Mouse (Mus musculus): Measurements from ENCODE around the gene Anks1. TPM values are rescaled to one million over a fixed set of nuclear protein-coding genes. Genes with fewer than 3 reads are reported as not detected.

Gene Anks1
- polyA plus RNA-seq, 1 experiment from 2014 or later, result 67.3 TPM

- peak overlapping the region; percentile 90 for H3K9ac ChIP-seq (replicated peaks)
These were observed 759 bp upstream of the Anks1 start for GRCm38 (mm10) chr17:27908206-27908887.

GRCm38 (mm10) chr17:27909622-27910500, 755 bp downstream of the Anks1 start, which contains the start of gene Taf11:
Gene Taf11, minus strand, starts transcription at chr17:27909844.
- peak within 1 kb of the TSS; percentile 93 for H3K4me2 ChIP-seq (replicated peaks)
- H3K36me3 ChIP-seq, result peaks cover 19% of the 10 kb centered on the region
- peaks cover 45% of the 10 kb centered on the region for H3K4me1 ChIP-seq (replicated peaks)
- peak within 1 kb of the TSS; percentile 94 for H3K4me3 ChIP-seq (replicated peaks)
- H3K27ac ChIP-seq, result peak within 1 kb of the TSS; percentile 78
- ATAC-seq, result peak; percentile 69
- WGBS, result 2% methylated on average over 47 of the region's 53 CpGs
- H3K9ac ChIP-seq (replicated peaks), result peak within 1 kb of the TSS; percentile 90
- no peaks in the 10 kb centered on the region for H3K9me3 ChIP-seq
- H3K27me3 ChIP-seq, result no peaks in the 10 kb centered on the region

More at GRCm38 (mm10) chr17:27908206-27908887, 759 bp upstream of the Anks1 start:
- H3K4me3 ChIP-seq (replicated peaks), result peak overlapping the region; percentile 94
- peaks cover 23% of the 10 kb centered on the region for H3K36me3 ChIP-seq
- peak overlapping the region; percentile 93 for H3K4me2 ChIP-seq (replicated peaks)
- under 1% methylated on average over 12 of the region's 12 CpGs for WGBS
- peaks cover 47% of the 10 kb centered on the region for H3K4me1 ChIP-seq (replicated peaks)
- peak overlapping the region; percentile 78 for H3K27ac ChIP-seq
- peak; percentile 24 for ATAC-seq
- no peaks in the 10 kb centered on the region for H3K9me3 ChIP-seq
- no peaks in the 10 kb centered on the region for H3K27me3 ChIP-seq

GRCm38 (mm10) chr17:27911371-27911770, 2.3 kb downstream of the Anks1 start:
- H3K9me3 ChIP-seq, result no peaks in the 10 kb centered on the region
- H3K9ac ChIP-seq (replicated peaks), result peak overlapping the region; percentile 45; the same call in 1 of the 2 replicates
- no peak overlapping the region for H3K4me3 ChIP-seq (replicated peaks)
- no peaks in the 10 kb centered on the region for H3K27me3 ChIP-seq
- H3K4me2 ChIP-seq (replicated peaks), result peak overlapping the region; percentile 93; the same call in 1 of the 2 replicates
- peaks cover 11% of the 10 kb centered on the region; the same call in 1 of the 2 replicates for H3K36me3 ChIP-seq
- no peak overlapping the region for H3K27ac ChIP-seq
- no peak for ATAC-seq
- WGBS, result 92% methylated on average over 7 of the region's 7 CpGs
- peaks cover 33% of the 10 kb centered on the region for H3K4me1 ChIP-seq (replicated peaks)

- 91% methylated on average over 4 of the region's 4 CpGs for WGBS
- Histone ChIP-seq H3K36me3 (peaks cover 11% of the 10 kb centered on the region; the same call in 1 of the 2 replicates), H3K4me1 (replicated peaks) (peaks cover 21% of the 10 kb centered on the region), H3K27ac (no peak overlapping the region), H3K4me2 (replicated peaks) (no peak overlapping the region), H3K27me3 (no peaks in the 10 kb centered on the region), H3K4me3 (replicated peaks) (no peak overlapping the region), H3K9ac (replicated peaks) (no peak overlapping the region), H3K9me3 (no peaks in the 10 kb centered on the region)
- ATAC-seq, result no peak
These were observed 5.6 kb downstream of the Anks1 start for GRCm38 (mm10) chr17:27914742-27915141.

- H3K4me1 ChIP-seq (replicated peaks), result peaks cover 5% of the 10 kb centered on the region
- no peak for ATAC-seq
- no peak overlapping the region for H3K4me2 ChIP-seq (replicated peaks)
- no peak overlapping the region for H3K4me3 ChIP-seq (replicated peaks)
- H3K36me3 ChIP-seq, result peaks cover 11% of the 10 kb centered on the region; the same call in 1 of the 2 replicates
- H3K27me3 ChIP-seq, result no peaks in the 10 kb centered on the region
- H3K9me3 ChIP-seq, result no peaks in the 10 kb centered on the region
- 91% methylated on average over 4 of the region's 4 CpGs for WGBS
- H3K9ac ChIP-seq (replicated peaks), result no peak overlapping the region
- H3K27ac ChIP-seq, result no peak overlapping the region
These were observed 7.3 kb downstream of the Anks1 start for GRCm38 (mm10) chr17:27916366-27916765.

- 81% methylated on average over 4 of the region's 4 CpGs for WGBS
- no peak for ATAC-seq
These were observed 11.6 kb downstream of the Anks1 start for GRCm38 (mm10) chr17:27920676-27921075.

GRCm38 (mm10) chr17:27922174-27922712, 13.1 kb downstream of the Anks1 start:
- no peak for ATAC-seq
- H3K4me2 ChIP-seq (replicated peaks), result no peak overlapping the region
- peaks cover 22% of the 10 kb centered on the region; the same call in 1 of the 2 replicates for H3K4me1 ChIP-seq (replicated peaks)
- peaks cover 5% of the 10 kb centered on the region; the same call in 1 of the 2 replicates for H3K36me3 ChIP-seq
- H3K9me3 ChIP-seq, result no peaks in the 10 kb centered on the region
- 79% methylated on average over 11 of the region's 11 CpGs for WGBS
- H3K9ac ChIP-seq (replicated peaks), result no peak overlapping the region
- H3K4me3 ChIP-seq (replicated peaks), result no peak overlapping the region
- no peak overlapping the region for H3K27ac ChIP-seq
- no peaks in the 10 kb centered on the region for H3K27me3 ChIP-seq

More at GRCm38 (mm10) chr17:27920676-27921075, 11.6 kb downstream of the Anks1 start:
- H3K27me3 ChIP-seq, result no peaks in the 10 kb centered on the region
- no peaks in the 10 kb centered on the region for H3K9me3 ChIP-seq
- H3K4me2 ChIP-seq (replicated peaks), result no peak overlapping the region
- no peak overlapping the region for H3K4me3 ChIP-seq (replicated peaks)
- no peak overlapping the region for H3K9ac ChIP-seq (replicated peaks)
- peaks cover 22% of the 10 kb centered on the region; the same call in 1 of the 2 replicates for H3K4me1 ChIP-seq (replicated peaks)
- H3K27ac ChIP-seq, result no peak overlapping the region
- H3K36me3 ChIP-seq, result peaks cover 5% of the 10 kb centered on the region; the same call in 1 of the 2 replicates

GRCm38 (mm10) chr17:27925054-27925453, 15.9 kb downstream of the Anks1 start:
- Histone ChIP-seq H3K9ac (replicated peaks) (no peak overlapping the region; the same call in 1 of the 2 replicates), H3K9me3 (no peaks in the 10 kb centered on the region), H3K4me2 (replicated peaks) (no peak overlapping the region), H3K36me3 (peaks cover 10% of the 10 kb centered on the region; the same call in 1 of the 2 replicates), H3K27ac (no peak overlapping the region), H3K4me3 (replicated peaks) (no peak overlapping the region), H3K27me3 (no peaks in the 10 kb centered on the region), H3K4me1 (replicated peaks) (peaks cover 18% of the 10 kb centered on the region; the same call in 1 of the 2 replicates)
- 92% methylated on average over 4 of the region's 4 CpGs for WGBS
- no peak for ATAC-seq

GRCm38 (mm10) chr17:27925504-27925903, 16.4 kb downstream of the Anks1 start:
- 80% methylated on average over 7 of the region's 7 CpGs for WGBS
- Histone ChIP-seq H3K9me3 (no peaks in the 10 kb centered on the region), H3K4me3 (replicated peaks) (no peak overlapping the region), H3K36me3 (peaks cover 10% of the 10 kb centered on the region; the same call in 1 of the 2 replicates), H3K4me2 (replicated peaks) (no peak overlapping the region), H3K4me1 (replicated peaks) (peaks cover 18% of the 10 kb centered on the region; the same call in 1 of the 2 replicates), H3K9ac (replicated peaks) (no peak overlapping the region; the same call in 1 of the 2 replicates), H3K27me3 (no peaks in the 10 kb centered on the region), H3K27ac (no peak overlapping the region)
- no peak for ATAC-seq

GRCm38 (mm10) chr17:27930291-27930690, 21.2 kb downstream of the Anks1 start:
- Histone ChIP-seq H3K9ac (replicated peaks) (no peak overlapping the region), H3K4me2 (replicated peaks) (no peak overlapping the region), H3K27ac (no peak overlapping the region), H3K4me1 (replicated peaks) (no peaks in the 10 kb centered on the region), H3K27me3 (no peaks in the 10 kb centered on the region), H3K36me3 (peaks cover 6% of the 10 kb centered on the region; the same call in 1 of the 2 replicates), H3K4me3 (replicated peaks) (no peak overlapping the region), H3K9me3 (no peaks in the 10 kb centered on the region)
- no peak for ATAC-seq
- WGBS, result 92% methylated on average over 5 of the region's 5 CpGs

GRCm38 (mm10) chr17:27931826-27932225, 22.7 kb downstream of the Anks1 start:
- no peak overlapping the region for H3K9ac ChIP-seq (replicated peaks)
- peaks cover 6% of the 10 kb centered on the region; the same call in 1 of the 2 replicates for H3K36me3 ChIP-seq
- H3K4me2 ChIP-seq (replicated peaks), result no peak overlapping the region
- H3K27ac ChIP-seq, result no peak overlapping the region
- no peaks in the 10 kb centered on the region for H3K27me3 ChIP-seq
- 92% methylated on average over 4 of the region's 4 CpGs for WGBS
- no peak overlapping the region for H3K4me3 ChIP-seq (replicated peaks)
- no peak for ATAC-seq
- no peaks in the 10 kb centered on the region for H3K9me3 ChIP-seq
- no peaks in the 10 kb centered on the region for H3K4me1 ChIP-seq (replicated peaks)
